Mouse (Mus musculus) embryonic facial prominence, embryonic 10.5 days (tissue): Measurements from ENCODE around the gene Pdilt. TPM values are rescaled to one million over a fixed set of nuclear protein-coding genes. Genes with fewer than 3 reads are reported as not detected.

Source experiments
- DNase-seq: peaks from one replicate; pipeline ENCODE4 v3.0.0-alpha.2; 2017; ENCODE audit warnings: low spot score
- H3K27ac ChIP-seq: fragments of 300-500 bp; sonication (generic); replicated peaks from 2 replicates; pipeline ENCODE4 v1.5.1; 2016; ENCODE audit warnings: mild to moderate bottlenecking
- H3K27me3 ChIP-seq: fragments of 300-500 bp; sonication (generic); replicated peaks from 2 replicates; pipeline ENCODE4 v1.6.1; 2016; ENCODE audit warnings: low read depth, mild to moderate bottlenecking; ENCODE audit not compliant: poor library complexity, severe bottlenecking
- H3K36me3 ChIP-seq: fragments of 300-500 bp; sonication (generic); replicated peaks from 2 replicates; pipeline ENCODE4 v1.6.1; 2016; ENCODE audit warnings: mild to moderate bottlenecking, moderate library complexity
- H3K4me1 ChIP-seq: fragments of 300-500 bp; sonication (generic); 2 replicates; pipeline ENCODE4 v1.6.1; 2016
- H3K4me3 ChIP-seq: fragments of 300-500 bp; sonication (generic); 2 replicates; pipeline ENCODE4 v1.5.1; 2016; ENCODE audit warnings: mild to moderate bottlenecking, moderate library complexity
- H3K9me3 ChIP-seq: fragments of 300-500 bp; sonication (generic); 2 replicates; pipeline ENCODE4 v1.6.1; 2016; ENCODE audit warnings: mild to moderate bottlenecking
- WGBS: fragments of 180-500 bp; shearing (Covaris S2); methylation state at CpG from one replicate; pipeline ENCODE4 v1.1.7; 2016; 5-methylcytosine and 5-hydroxymethylcytosine counted together
- polyA plus RNA-seq: library from polyadenylated mRNA; unstranded; fragments of >200 nt; fragmentation: Nextera tagmentation; extraction: Ambion mirVana; gene quantifications from 2 replicates; pipeline ENCODE4 v1.2.1, GENCODE M21; 2016

Pdilt gene
- polyA plus RNA-seq, 1 experiment from 2014 or later = not detected

GRCm38 (mm10) chr7:119527135-119527534 is 3.8 kb upstream of the Pdilt start:
- Histone ChIP-seq H3K27ac (no peak overlapping the region), H3K27me3 (no peaks in the 10 kb centered on the region), H3K4me3 (no peak overlapping the region), H3K9me3 (no peaks in the 10 kb centered on the region), H3K36me3 (no peaks in the 10 kb centered on the region), H3K4me1 (peaks cover 6% of the 10 kb centered on the region; the same call in 1 of the 2 replicates)
- WGBS = 95% methylated on average over 1 of the region's 1 CpGs
- no peak for DNase-seq

DNA sequence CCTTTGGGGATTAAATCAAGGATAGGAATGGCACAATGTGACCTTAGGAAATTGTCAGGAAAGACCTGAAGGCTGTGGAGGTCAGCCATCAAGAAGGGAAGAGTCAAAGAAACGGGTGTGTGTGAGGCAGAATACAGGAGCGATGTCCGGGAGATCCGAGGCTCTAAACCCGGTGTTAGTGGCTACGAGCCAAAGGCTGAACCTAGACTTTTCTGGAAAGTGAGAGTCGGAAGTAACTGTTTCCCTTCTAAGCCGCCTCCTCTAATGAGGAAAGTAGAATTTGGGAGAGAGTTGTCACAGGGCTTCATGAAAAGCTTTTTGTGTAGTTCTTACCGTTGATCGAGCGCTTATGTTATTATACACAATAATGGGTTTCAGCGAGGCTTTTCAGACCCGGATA is 3.2 kb upstream of the Pdilt start:
- Histone ChIP-seq H3K4me1 (peaks cover 6% of the 10 kb centered on the region; the same call in 1 of the 2 replicates), H3K27ac (no peak overlapping the region), H3K9me3 (no peaks in the 10 kb centered on the region), H3K27me3 (no peaks in the 10 kb centered on the region), H3K36me3 (no peaks in the 10 kb centered on the region), H3K4me3 (no peak overlapping the region)
- 75% methylated on average over 13 of the region's 13 CpGs for WGBS
- DNase-seq = no peak

- no peak for DNase-seq
- Histone ChIP-seq H3K4me3 (no peak overlapping the region), H3K27ac (no peak overlapping the region), H3K4me1 (peaks cover 6% of the 10 kb centered on the region; the same call in 1 of the 2 replicates), H3K9me3 (no peaks in the 10 kb centered on the region), H3K36me3 (no peaks in the 10 kb centered on the region), H3K27me3 (no peaks in the 10 kb centered on the region)
- WGBS = 61% methylated on average over 2 of the region's 2 CpGs
Measured at GRCm38 (mm10) chr7:119525881-119526281, 2.6 kb upstream of the Pdilt start.

GRCm38 (mm10) chr7:119522385-119522784 is 904 bp downstream of the Pdilt start:
- Histone ChIP-seq H3K36me3 (no peaks in the 10 kb centered on the region), H3K4me1 (peaks cover 6% of the 10 kb centered on the region; the same call in 1 of the 2 replicates), H3K9me3 (no peaks in the 10 kb centered on the region), H3K4me3 (no peak overlapping the region), H3K27ac (no peak overlapping the region), H3K27me3 (no peaks in the 10 kb centered on the region)
- DNase-seq = no peak
- 83% methylated on average over 1 of the region's 1 CpGs for WGBS

DNA sequence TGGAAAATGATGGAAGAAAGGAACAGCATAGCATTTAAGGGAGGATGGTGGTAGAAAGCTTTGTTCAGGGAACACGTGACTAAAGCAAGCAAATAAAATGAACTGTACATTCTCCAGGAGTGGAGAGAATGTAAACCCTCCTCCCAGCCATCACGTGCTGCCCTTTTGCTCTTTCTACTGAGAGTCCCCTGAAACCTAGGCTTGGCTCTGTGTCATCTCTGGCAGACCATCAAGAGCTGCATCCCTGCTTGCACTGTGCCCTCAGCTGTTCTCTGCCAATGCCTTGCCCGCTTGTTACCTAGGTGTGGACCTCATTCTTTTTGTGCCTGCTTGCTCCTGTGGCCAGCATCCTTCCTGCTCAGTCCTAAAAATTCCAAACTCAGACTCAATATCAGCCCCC is 1.5 kb downstream of the Pdilt start:
- Histone ChIP-seq H3K9me3 (no peaks in the 10 kb centered on the region), H3K36me3 (no peaks in the 10 kb centered on the region), H3K4me1 (peaks cover 6% of the 10 kb centered on the region; the same call in 1 of the 2 replicates), H3K27ac (no peak overlapping the region), H3K4me3 (no peak overlapping the region), H3K27me3 (no peaks in the 10 kb centered on the region)
- no peak for DNase-seq
- WGBS = 86% methylated on average over 3 of the region's 3 CpGs

GRCm38 (mm10) chr7:119519654-119520053 is 3.6 kb downstream of the Pdilt start:
- peak; percentile 75 for DNase-seq
- 50% methylated on average over 5 of the region's 5 CpGs for WGBS
- H3K9me3 ChIP-seq = no peaks in the 10 kb centered on the region
- no peaks in the 10 kb centered on the region for H3K27me3 ChIP-seq
- H3K36me3 ChIP-seq = no peaks in the 10 kb centered on the region
- H3K4me3 ChIP-seq = no peak overlapping the region
- no peak overlapping the region for H3K27ac ChIP-seq
- H3K4me1 ChIP-seq = no peaks in the 10 kb centered on the region

- H3K4me1 ChIP-seq = no peaks in the 10 kb centered on the region
- WGBS = 74% methylated on average over 5 of the region's 5 CpGs
- H3K9me3 ChIP-seq = no peaks in the 10 kb centered on the region
- no peak within 1 kb of the TSS for H3K27ac ChIP-seq
- H3K4me3 ChIP-seq = no peak within 1 kb of the TSS
- H3K27me3 ChIP-seq = no peaks in the 10 kb centered on the region
- DNase-seq = no peak
- H3K36me3 ChIP-seq = no peaks in the 10 kb centered on the region
Measured at GRCm38 (mm10) chr7:119519163-119519562, 4.1 kb downstream of the Pdilt start, which contains the start of gene Acsm5. Gene Acsm5 (plus strand): TSS chr7:119519463.

GRCm38 (mm10) chr7:119516272-119516558 is 7.1 kb downstream of the Pdilt start:
- H3K9me3 ChIP-seq = no peaks in the 10 kb centered on the region
- H3K27me3 ChIP-seq = no peaks in the 10 kb centered on the region
- H3K27ac ChIP-seq = no peak overlapping the region
- WGBS = 85% methylated on average over 7 of the region's 7 CpGs
- no peaks in the 10 kb centered on the region for H3K4me1 ChIP-seq
- no peaks in the 10 kb centered on the region for H3K36me3 ChIP-seq
- no peak overlapping the region for H3K4me3 ChIP-seq
- no peak for DNase-seq

DNA sequence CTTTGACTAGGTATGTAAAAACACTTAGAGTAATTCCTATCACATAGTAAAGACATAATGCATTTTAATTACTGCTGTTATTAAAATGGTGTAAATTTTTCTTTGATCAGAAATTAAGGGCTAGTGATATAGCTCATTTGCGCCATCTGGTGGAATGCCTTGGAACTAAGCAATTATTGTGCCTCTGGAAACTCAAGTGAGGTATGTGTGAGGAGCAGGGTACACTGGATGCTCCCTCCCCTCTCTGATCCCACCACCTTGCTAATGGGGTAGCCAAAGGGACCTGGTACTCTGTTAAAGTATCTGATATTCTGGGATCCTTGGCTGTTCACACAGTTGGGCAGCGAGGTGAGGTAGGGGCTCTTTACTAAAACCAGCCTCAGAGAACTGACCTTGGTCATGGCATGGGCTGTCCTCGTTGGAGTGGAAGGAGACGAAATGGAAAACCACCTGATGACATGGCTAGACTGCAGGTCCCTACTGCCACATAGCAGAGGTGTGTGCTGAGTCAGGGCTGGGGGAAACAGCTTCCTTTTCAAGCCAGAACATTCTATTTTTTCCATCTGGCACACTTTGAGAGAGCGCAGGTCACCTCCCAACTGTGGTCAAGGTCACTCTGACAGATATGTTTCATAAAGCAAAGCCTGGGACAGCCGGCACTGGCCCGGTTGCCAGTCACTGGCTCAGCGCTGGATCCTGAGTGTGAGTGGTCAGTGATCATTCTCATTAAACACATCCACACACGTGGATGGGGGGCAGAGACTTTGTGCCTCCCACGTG is 7.6 kb downstream of the Pdilt start:
- H3K4me1 ChIP-seq = no peaks in the 10 kb centered on the region

DNA sequence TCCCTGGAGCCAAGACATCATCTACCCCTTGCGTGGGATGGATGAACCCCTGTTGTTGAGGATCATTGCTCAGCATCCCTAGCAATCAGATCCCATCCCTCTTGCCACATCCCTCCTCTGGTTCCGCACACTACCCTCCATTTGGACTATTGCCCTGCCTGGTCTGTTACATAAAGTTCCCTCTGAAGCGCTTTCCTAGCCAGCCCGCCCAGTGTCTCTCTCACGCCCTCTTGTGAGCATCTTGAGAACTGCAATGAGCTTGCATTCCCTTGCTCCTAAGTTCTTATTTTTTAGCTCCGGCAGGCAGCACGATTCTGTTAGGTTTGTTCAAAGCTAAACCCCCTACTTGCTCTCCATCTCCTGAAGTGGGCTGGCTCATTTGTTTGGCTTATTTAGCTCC is 10.2 kb downstream of the Pdilt start:
- 35% methylated on average over 7 of the region's 7 CpGs for WGBS
- no peaks in the 10 kb centered on the region for H3K36me3 ChIP-seq
- no peak overlapping the region for H3K4me3 ChIP-seq
- no peaks in the 10 kb centered on the region for H3K9me3 ChIP-seq
- H3K4me1 ChIP-seq = no peaks in the 10 kb centered on the region
- no peak overlapping the region for H3K27ac ChIP-seq
- DNase-seq = peak; percentile 56
- no peaks in the 10 kb centered on the region for H3K27me3 ChIP-seq

More for the DNA sequence above, 7.6 kb downstream of the Pdilt start:
- H3K36me3 ChIP-seq = no peaks in the 10 kb centered on the region
- WGBS = 71% methylated on average over 10 of the region's 10 CpGs
- H3K9me3 ChIP-seq = no peaks in the 10 kb centered on the region
- H3K27me3 ChIP-seq = no peaks in the 10 kb centered on the region
- no peak overlapping the region for H3K4me3 ChIP-seq
- DNase-seq = peak; percentile 32
- no peak overlapping the region for H3K27ac ChIP-seq

- WGBS = 85% methylated on average over 4 of the region's 4 CpGs
- H3K4me3 ChIP-seq = no peak overlapping the region
- H3K27me3 ChIP-seq = no peaks in the 10 kb centered on the region
- no peaks in the 10 kb centered on the region for H3K9me3 ChIP-seq
- no peaks in the 10 kb centered on the region for H3K36me3 ChIP-seq
- no peak for DNase-seq
- no peaks in the 10 kb centered on the region for H3K4me1 ChIP-seq
- H3K27ac ChIP-seq = no peak overlapping the region
Measured at GRCm38 (mm10) chr7:119511143-119511542, 12.1 kb downstream of the Pdilt start.

- no peak for DNase-seq
- Histone ChIP-seq H3K4me3 (no peak overlapping the region), H3K4me1 (no peaks in the 10 kb centered on the region), H3K36me3 (no peaks in the 10 kb centered on the region), H3K9me3 (no peaks in the 10 kb centered on the region), H3K27me3 (no peaks in the 10 kb centered on the region), H3K27ac (no peak overlapping the region)
- WGBS = 89% methylated on average over 4 of the region's 4 CpGs
Measured at GRCm38 (mm10) chr7:119490041-119490780, 33.1 kb downstream of the Pdilt start.

DNA sequence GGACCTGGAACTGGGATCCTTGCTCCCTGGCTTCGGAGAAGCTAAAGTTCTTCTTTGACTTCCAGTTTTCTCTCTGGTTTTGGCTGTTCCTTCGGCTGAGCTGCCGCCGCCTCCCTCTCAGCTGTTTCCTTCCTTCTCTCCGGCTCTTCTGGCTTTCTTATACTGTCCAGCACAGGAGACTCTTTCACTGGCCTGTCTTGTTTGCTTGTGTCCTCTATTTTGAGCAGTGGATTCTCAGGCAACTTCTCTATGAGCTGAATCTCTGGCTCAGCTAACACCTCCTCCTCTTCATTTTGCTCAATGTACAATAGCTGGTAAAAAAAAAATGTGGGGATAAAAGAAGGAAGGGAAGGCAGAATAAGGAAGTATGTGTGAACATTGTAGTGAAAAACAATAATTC is 36.6 kb downstream of the Pdilt start:
- no peak overlapping the region for H3K4me3 ChIP-seq
- H3K9me3 ChIP-seq = no peaks in the 10 kb centered on the region
- H3K27ac ChIP-seq = no peak overlapping the region
- H3K4me1 ChIP-seq = no peaks in the 10 kb centered on the region
- H3K27me3 ChIP-seq = no peaks in the 10 kb centered on the region
- WGBS = 87% methylated on average over 5 of the region's 5 CpGs
- no peak for DNase-seq
- H3K36me3 ChIP-seq = no peaks in the 10 kb centered on the region
